Mouse (Mus musculus): ENCODE measurements at regions not wholly inside any gene's neighbourhood (a gene's known extent, or its start where the extent isn't known, plus 50 kb on each side); places are given as distances from the start of the nearest gene placed in this dataset.

DNA sequence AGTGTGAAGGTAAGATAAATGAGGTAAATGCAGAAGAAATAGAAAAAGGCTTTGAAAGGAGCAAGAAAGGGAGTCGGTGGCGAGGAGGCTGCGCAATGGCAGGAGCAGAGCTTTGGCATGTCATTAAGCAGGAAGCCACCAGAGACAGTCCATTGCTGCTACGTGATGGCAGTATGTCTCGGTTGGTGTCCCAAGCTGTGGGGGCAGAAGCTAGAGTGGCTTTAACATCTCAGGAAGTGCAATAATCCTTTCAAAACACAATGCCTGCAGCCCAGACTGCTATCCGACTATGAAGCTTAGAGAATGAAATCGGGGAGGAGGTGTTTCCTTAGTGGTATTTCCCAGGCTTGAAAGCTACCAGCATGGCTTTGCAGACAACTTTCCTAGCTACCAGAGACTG is 251.3 kb downstream of the Ttll7 start:
- TF ChIP-seq CTCF (IDR thresholded peaks at IDR 0.05; ENCODE audit: borderline replicate concordance, insufficient read depth, low read depth, low read length): no peak
- TF ChIP-seq POLR2A (IDR thresholded peaks at IDR 0.05; ENCODE audit: borderline replicate concordance, insufficient read depth, low read length): no peak
